Mouse (Mus musculus): ENCODE data around the gene Gm13289.
"Not testable (repeated sequence)": the region's sequence is repeated elsewhere in the genome, so short reads cannot be mapped to it uniquely, and the experiment has no call there.

Gene Gm13289

DNA sequence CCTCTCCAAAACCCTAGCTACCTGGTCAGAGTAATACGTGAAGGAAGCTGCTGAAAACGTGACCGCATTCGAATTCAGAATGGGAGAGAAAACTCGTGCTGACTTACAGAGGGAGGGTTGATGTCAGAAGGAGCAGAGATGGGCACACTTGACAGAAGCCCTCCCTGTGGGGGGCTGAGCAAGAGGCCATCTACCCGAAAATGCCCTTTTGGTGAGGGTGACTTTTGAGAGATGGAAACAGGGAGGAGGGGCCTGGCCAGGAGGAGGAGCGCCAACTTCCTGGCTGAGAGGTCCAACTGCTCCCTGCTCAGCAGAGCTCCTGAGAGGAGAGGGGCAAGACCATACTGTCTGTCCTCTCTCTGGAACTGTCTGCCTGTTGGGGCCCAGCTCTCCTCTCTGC lies 5.1 kb downstream of the Gm13289 start, which contains the start of gene Ifnz:
Gene Ifnz, plus strand, starts transcription at position 301 of the 400 bp plus-strand sequence.
- in situ Hi-C loops (cut with MboI, MseI) = loop anchor here (10.0 kb wide), 2 partner anchors 83 to 743 kb away; no protein-coding TSS in a partner anchor

DNA sequence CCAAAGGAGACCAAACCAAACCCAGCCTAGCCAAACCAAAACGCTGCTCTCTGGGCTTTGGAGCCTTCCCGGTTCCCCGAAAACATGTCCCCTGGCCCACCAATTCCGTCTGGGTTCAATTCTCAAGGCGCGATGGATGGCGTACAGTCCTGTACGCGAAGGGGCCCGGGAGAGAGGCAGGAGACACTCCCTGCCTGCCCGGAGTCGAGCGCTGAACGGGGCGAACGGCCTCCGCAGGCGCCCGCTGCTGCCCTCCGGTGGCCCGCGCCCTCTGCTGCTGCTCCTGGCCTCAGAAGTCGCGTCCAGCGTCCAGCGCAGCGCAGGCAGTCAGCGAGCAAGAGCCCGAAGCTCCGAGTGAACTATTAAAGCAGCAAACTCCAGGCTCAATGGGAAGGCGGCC lies 5.6 kb downstream of the Gm13289 start:
- in situ Hi-C loops (cut with MboI, MseI) = loop anchor here (10.0 kb wide), 2 partner anchors 82 to 742 kb away; no protein-coding TSS in a partner anchor

DNA sequence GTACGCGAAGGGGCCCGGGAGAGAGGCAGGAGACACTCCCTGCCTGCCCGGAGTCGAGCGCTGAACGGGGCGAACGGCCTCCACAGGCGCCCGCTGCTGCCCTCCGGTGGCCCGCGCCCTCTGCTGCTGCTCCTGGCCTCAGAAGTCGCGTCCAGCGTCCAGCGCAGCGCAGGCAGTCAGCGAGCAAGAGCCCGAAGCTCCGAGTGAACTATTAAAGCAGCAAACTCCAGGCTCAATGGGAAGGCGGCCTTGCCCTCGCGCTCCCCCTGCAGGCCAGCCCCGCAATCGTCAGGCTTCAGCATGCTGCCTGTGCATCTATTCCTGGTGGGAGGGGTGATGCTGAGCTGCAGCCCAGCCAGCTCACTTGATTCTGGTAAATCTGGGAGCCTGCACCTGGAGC lies 8.7 kb downstream of the Gm13289 start, which contains the start of gene Gm13276:
Gene Gm13276, plus strand, starts transcription at position 301 of the 400 bp plus-strand sequence.
- in situ Hi-C loops (cut with MboI, MseI) = loop anchor here (5.0 to 10.0 kb wide), 3 partner anchors 33 to 739 kb away; partner anchors contain the start of gene Gm13271 (in 2 of the 2)

DNA sequence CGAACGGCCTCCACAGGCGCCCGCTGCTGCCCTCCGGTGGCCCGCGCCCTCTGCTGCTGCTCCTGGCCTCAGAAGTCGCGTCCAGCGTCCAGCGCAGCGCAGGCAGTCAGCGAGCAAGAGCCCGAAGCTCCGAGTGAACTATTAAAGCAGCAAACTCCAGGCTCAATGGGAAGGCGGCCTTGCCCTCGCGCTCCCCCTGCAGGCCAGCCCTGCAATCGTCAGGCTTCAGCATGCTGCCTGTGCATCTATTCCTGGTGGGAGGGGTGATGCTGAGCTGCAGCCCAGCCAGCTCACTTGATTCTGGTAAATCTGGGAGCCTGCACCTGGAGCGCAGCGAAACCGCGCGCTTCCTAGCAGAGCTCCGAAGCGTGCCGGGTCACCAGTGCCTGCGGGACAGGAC lies 11.7 kb downstream of the Gm13289 start, which contains the start of gene Gm13277:
Gene Gm13277, plus strand, starts transcription at position 231 of the 400 bp plus-strand sequence.
- in situ Hi-C loops (cut with MboI, MseI) = loop anchor here (5.0 to 10.0 kb wide), 3 partner anchors 36 to 736 kb away; partner anchors contain the start of gene Gm13271 (in 2 of the 2)

DNA sequence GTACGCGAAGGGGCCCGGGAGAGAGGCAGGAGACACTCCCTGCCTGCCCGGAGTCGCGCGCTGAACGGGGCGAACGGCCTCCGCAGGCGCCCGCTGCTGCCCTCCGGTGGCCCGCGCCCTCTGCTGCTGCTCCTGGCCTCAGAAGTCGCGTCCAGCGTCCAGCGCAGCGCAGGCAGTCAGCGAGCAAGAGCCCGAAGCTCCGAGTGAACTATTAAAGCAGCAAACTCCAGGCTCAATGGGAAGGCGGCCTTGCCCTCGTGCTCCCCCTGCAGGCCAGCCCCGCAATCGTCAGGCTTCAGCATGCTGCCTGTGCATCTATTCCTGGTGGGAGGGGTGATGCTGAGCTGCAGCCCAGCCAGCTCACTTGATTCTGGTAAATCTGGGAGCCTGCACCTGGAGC lies 14.5 kb downstream of the Gm13289 start, which contains the start of gene Gm13278:
Gene Gm13278, plus strand, starts transcription at position 301 of the 400 bp plus-strand sequence.
- in situ Hi-C loops (cut with MboI, MseI) = not testable (repeated sequence)

DNA sequence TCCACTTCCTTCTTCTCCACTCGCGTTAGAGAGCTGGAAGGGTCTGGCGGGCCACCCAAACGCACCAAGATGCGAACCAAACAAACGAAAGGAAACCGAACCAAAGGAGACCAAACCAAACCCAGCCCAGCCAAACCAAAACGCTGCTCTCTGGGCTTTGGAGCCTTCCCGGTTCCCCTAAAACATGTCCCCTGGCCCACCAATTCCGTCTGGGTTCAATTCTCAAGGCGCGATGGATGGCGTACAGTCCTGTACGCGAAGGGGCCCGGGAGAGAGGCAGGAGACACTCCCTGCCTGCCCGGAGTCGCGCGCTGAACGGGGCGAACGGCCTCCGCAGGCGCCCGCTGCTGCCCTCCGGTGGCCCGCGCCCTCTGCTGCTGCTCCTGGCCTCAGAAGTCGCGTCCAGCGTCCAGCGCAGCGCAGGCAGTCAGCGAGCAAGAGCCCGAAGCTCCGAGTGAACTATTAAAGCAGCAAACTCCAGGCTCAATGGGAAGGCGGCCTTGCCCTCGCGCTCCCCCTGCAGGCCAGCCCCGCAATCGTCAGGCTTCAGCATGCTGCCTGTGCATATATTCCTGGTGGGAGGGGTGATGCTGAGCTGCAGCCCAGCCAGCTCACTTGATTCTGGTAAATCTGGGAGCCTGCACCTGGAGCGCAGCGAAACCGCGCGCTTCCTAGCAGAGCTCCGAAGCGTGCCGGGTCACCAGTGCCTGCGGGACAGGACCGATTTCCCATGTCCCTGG lies 17.4 kb downstream of the Gm13289 start, which contains the start of gene Gm13275:
Gene Gm13275, plus strand, starts transcription at position 552 of the 740 bp plus-strand sequence.
- in situ Hi-C loops (cut with MboI, MseI) = not testable (repeated sequence)

DNA sequence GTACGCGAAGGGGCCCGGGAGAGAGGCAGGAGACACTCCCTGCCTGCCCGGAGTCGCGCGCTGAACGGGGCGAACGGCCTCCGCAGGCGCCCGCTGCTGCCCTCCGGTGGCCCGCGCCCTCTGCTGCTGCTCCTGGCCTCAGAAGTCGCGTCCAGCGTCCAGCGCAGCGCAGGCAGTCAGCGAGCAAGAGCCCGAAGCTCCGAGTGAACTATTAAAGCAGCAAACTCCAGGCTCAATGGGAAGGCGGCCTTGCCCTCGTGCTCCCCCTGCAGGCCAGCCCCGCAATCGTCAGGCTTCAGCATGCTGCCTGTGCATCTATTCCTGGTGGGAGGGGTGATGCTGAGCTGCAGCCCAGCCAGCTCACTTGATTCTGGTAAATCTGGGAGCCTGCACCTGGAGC lies 20.4 kb downstream of the Gm13289 start, which contains the start of gene Gm13279:
Gene Gm13279, plus strand, starts transcription at position 301 of the 400 bp plus-strand sequence.
- in situ Hi-C loops (cut with MboI, MseI) = not testable (repeated sequence)

DNA sequence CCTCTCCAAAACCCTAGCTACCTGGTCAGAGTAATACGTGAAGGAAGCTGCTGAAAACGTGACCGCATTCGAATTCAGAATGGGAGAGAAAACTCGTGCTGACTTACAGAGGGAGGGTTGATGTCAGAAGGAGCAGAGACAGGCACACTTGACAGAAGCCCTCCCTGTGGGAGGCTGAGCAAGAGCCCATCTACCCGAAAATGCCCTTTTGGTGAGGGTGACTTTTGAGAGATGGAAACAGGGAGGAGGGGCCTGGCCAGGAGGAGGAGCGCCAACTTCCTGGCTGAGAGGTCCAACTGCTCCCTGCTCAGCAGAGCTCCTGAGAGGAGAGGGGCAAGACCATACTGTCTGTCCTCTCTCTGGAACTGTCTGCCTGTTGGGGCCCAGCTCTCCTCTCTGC lies 22.6 kb downstream of the Gm13289 start, which contains the start of gene Gm13285:
Gene Gm13285, plus strand, starts transcription at position 301 of the 400 bp plus-strand sequence.
- in situ Hi-C loops (cut with MboI, MseI) = not testable (repeated sequence)

DNA sequence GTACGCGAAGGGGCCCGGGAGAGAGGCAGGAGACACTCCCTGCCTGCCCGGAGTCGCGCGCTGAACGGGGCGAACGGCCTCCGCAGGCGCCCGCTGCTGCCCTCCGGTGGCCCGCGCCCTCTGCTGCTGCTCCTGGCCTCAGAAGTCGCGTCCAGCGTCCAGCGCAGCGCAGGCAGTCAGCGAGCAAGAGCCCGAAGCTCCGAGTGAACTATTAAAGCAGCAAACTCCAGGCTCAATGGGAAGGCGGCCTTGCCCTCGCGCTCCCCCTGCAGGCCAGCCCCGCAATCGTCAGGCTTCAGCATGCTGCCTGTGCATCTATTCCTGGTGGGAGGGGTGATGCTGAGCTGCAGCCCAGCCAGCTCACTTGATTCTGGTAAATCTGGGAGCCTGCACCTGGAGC lies 26.2 kb downstream of the Gm13289 start, which contains the start of gene Gm13287:
Gene Gm13287, plus strand, starts transcription at position 301 of the 400 bp plus-strand sequence.
- in situ Hi-C loops (cut with MboI, MseI) = loop anchor here in 1 of 2 experiments (5.0 to 25.0 kb wide), 2 partner anchors 66 to 1916 kb away; no protein-coding TSS in a partner anchor

DNA sequence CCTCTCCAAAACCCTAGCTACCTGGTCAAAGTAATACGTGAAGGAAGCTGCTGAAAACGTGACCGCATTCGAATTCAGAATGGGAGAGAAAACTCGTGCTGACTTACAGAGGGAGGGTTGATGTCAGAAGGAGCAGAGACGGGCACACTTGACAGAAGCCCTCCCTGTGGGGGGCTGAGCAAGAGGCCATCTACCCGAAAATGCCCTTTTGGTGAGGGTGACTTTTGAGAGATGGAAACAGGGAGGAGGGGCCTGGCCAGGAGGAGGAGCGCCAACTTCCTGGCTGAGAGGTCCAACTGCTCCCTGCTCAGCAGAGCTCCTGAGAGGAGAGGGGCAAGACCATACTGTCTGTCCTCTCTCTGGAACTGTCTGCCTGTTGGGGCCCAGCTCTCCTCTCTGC lies 28.5 kb downstream of the Gm13289 start, which contains the start of gene Gm13288:
Gene Gm13288, plus strand, starts transcription at position 301 of the 400 bp plus-strand sequence.
- in situ Hi-C loops (cut with MboI, MseI) = loop anchor here in 1 of 2 experiments (5.0 to 25.0 kb wide), 2 partner anchors 33 to 1918 kb away; partner anchors contain the start of gene Gm13290

DNA sequence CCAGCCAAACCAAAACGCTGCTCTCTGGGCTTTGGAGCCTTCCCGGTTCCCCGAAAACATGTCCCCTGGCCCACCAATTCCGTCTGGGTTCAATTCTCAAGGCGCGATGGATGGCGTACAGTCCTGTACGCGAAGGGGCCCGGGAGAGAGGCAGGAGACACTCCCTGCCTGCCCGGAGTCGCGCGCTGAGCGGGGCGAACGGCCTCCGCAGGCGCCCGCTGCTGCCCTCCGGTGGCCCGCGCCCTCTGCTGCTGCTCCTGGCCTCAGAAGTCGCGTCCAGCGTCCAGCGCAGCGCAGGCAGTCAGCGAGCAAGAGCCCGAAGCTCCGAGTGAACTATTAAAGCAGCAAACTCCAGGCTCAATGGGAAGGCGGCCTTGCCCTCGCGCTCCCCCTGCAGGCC lies 29.0 kb downstream of the Gm13289 start:
- in situ Hi-C loops (cut with MboI, MseI) = loop anchor here in 1 of 2 experiments (5.0 to 25.0 kb wide), 2 partner anchors 33 to 1918 kb away; partner anchors contain the start of gene Gm13290

DNA sequence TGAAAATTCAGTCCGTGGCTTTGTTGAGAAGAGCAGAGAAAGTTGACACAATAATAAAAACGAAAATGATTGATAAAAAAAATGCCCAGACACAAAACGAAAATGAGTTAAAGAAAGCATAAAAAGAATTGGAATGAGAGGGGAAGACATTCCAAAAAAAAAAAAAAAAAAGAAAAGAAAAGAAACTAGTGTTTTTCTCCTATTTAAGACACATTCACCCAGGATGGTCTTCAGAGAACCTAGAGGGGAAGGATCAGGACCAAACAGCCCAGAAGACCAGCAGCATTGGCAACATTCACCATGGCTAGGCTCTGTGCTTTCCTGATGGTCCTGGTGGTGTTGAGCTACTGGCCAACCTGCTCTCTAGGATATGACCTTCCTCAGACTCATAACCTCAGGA lies 39.2 kb downstream of the Gm13289 start, which contains the start of gene Ifna7:
Gene Ifna7, plus strand, starts transcription at position 301 of the 400 bp plus-strand sequence.
- in situ Hi-C loops (cut with MboI, MseI) = loop anchor here in 1 of 2 experiments (25.0 kb wide), 1 partner anchor 1929 kb away; no protein-coding TSS in a partner anchor

DNA sequence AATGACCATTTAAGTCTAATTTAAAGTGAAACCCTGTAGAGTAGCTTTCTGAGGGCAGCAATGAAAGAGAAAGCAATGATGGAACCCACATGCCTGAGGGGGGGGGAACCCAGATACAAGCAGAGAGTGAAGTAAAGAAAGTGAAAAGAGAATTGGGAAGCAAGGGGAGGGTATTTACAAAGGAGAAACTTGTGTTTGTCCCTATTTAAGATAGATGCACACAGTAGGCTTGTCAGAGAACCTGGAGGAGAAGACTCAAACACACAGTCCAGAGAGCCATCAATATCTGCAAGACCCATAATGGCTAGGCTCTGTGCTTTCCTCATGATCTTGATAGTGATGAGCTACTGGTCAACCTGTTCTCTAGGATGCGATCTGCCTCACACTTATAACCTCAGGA lies 42.9 kb downstream of the Gm13289 start, which contains the start of gene Ifna11:
Gene Ifna11, plus strand, starts transcription at position 301 of the 400 bp plus-strand sequence.
- in situ Hi-C loops (cut with MboI, MseI) = loop anchor here in 1 of 2 experiments (25.0 kb wide), 1 partner anchor 1932 kb away; no protein-coding TSS in a partner anchor

DNA sequence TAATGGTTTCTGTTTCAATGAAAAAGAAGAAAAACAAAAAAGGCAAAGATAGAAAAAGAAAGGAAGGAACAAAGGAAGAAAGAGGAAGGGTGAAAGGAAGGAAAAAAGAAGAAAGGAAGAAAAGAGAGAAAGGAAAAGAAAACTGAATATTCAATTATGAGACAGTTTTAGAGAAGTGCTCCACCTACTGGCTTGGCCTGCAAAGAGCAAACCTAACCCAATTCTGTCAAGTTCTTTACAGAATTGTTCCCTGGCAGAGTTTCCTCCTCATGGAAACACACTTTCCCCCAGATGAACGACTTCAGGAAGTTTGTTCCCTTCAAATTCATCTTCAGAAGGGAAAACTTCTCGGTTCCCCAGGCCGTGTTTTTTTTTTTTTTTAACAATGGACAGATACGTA lies 46.3 kb downstream of the Gm13289 start:
- in situ Hi-C loops (cut with MboI, MseI) = loop anchor here in 1 of 2 experiments (25.0 kb wide), 1 partner anchor 1936 kb away; no protein-coding TSS in a partner anchor

All from T-helper 17 cell (primary cell).